Mouse (Mus musculus): ENCODE measurements around the gene Olfr353. TPM values are rescaled to one million over a fixed set of nuclear protein-coding genes. Genes with fewer than 3 reads are reported as not detected.

Olfr353 gene
- not detected in 2 replicates for polyA plus RNA-seq (2016; fragmentation: Nextera tagmentation; extraction: Ambion mirVana)

DNA sequence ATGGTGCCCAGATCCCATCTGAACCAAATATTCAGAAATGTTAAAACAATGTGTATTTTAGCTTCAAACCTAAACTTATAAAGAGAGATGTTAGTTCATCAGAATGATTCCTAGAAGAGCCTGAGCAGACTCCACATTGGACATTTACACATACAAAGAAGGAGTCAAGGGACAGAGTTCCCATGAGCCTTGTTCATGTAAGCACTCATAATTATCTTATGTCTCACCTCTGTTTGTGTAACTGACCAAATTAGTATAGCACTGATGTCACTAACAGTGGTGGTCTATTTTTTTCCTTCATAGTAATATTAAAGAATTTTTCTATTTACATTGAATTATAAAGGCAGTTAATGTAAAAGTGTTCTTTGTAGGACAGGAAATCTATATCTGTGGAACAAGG is at the start of gene Olfr353:
Olfr353 (minus strand) TSS at position 101 of the 400 bp plus-strand sequence.
- H3K27ac ChIP-seq (replicated peaks): no peak within 1 kb of the TSS
- H3K9me3 ChIP-seq: peaks cover 29% of the 10 kb centered on the region
- H3K36me3 ChIP-seq (replicated peaks): no peaks in the 10 kb centered on the region
- DNase-seq (ENCODE audit: low spot score): no peak
- H3K4me3 ChIP-seq: no peak within 1 kb of the TSS
- H3K4me1 ChIP-seq: no peaks in the 10 kb centered on the region
- no peaks in the 10 kb centered on the region for H3K27me3 ChIP-seq (replicated peaks; ENCODE audit: low read depth, poor library complexity, severe bottlenecking)

DNA sequence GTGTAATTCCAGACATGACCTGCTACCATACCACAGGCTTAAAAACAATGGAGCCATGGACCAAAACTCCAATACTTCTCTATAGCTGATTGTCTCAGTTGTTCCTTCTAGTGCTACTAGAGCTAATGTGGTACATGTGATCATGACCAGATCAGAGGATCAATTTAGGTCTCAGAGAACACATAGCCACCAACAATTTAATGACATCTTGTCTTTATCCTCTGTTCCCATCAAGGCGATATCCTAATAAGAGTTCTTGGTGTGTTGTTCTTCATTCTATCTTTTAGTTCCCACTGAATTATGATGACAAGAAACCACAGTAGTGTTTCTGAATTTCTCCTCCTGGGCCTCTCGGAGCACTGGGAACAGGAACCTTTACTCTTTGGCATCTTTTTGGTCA is 44.1 kb upstream of the Olfr353 start, which contains the start of gene Olfr356:
Olfr356 (plus strand) TSS at position 301 of the 400 bp plus-strand sequence.
- Histone ChIP-seq H3K4me1 (no peaks in the 10 kb centered on the region), H3K4me3 (no peak within 1 kb of the TSS), H3K27me3 (replicated peaks; ENCODE audit: low read depth, poor library complexity, severe bottlenecking) (no peaks in the 10 kb centered on the region), H3K9me3 (peaks cover 20% of the 10 kb centered on the region; the same call in 1 of the 2 replicates), H3K27ac (replicated peaks) (no peak within 1 kb of the TSS), H3K36me3 (replicated peaks) (no peaks in the 10 kb centered on the region)
- WGBS: 82% methylated on average over 2 of the region's 2 CpGs
- no peak for DNase-seq (ENCODE audit: low spot score)

DNA sequence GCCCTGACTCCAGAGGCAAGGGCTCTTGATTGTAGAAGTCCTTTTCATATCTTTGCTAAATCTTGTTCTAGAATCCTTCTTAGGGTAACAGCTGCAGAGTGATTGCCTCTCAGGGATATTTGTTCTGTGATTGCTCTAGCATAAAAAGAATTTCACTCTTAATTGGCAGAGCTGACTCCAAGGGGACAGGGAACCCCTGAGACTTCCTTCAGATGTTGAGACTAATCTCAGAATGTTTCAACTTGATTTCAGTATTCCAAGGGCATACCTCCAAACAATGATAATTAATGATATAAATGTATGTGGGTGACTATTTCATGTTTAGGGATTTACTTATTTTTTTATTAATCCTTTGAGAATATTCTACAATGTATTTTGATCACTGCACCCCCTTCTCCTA is 36.1 kb upstream of the Olfr353 start, which contains the start of gene Olfr355:
Olfr355 (minus strand) TSS at position 101 of the 400 bp plus-strand sequence.
- no peak within 1 kb of the TSS for H3K4me3 ChIP-seq
- no peaks in the 10 kb centered on the region for H3K4me1 ChIP-seq
- no peaks in the 10 kb centered on the region for H3K27me3 ChIP-seq (replicated peaks; ENCODE audit: low read depth, poor library complexity, severe bottlenecking)
- H3K9me3 ChIP-seq: peaks cover 19% of the 10 kb centered on the region
- no peak within 1 kb of the TSS for H3K27ac ChIP-seq (replicated peaks)
- no peak for DNase-seq (ENCODE audit: low spot score)
- H3K36me3 ChIP-seq (replicated peaks): no peaks in the 10 kb centered on the region

DNA sequence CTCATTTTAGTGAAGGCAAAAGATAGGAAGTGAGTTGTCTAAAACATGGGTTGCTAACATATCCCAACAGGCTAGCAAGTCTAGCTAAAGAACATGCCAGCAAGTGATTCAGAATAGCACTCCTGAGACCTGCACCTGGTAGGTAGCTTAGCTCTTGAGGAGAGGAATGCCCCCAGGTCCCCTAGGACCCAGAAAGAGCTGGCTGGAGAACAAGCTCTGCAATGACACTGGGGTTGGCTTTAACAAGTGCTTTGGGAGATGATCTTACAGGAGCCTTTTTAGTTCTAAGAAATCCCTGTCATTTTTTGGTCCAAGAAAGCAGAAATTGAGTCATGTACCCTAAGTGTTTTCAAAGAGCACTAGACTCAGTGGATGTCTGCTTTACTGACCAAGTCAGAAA is 12.6 kb upstream of the Olfr353 start, which contains the start of gene Olfr354:
Olfr354 (plus strand) TSS at position 301 of the 400 bp plus-strand sequence.
- Histone ChIP-seq H3K4me1 (no peaks in the 10 kb centered on the region), H3K27me3 (replicated peaks; ENCODE audit: low read depth, poor library complexity, severe bottlenecking) (no peaks in the 10 kb centered on the region), H3K9me3 (peaks cover 30% of the 10 kb centered on the region), H3K27ac (replicated peaks) (no peak within 1 kb of the TSS), H3K4me3 (no peak within 1 kb of the TSS), H3K36me3 (replicated peaks) (no peaks in the 10 kb centered on the region)
- DNase-seq (ENCODE audit: low spot score): no peak

DNA sequence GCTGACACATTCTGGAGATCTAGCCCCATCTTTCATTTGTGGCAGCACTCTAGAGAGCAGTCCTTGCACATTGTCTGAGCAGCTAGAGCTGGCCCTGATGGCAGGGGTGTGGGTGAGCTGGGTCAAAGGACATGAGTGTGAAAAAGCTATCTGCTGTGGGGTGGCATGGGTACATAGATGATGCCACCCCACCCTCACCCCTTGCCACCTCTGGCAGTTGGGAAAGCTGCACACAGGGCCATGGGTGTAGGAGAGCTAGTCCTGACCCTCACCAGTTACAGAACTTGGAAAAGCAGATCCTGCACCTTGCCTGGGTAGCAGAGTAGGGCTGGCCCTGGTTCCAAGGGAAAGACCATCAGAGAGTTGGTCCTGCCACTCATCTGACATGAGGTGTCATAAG is 4.4 kb upstream of the Olfr353 start:
- no peaks in the 10 kb centered on the region for H3K36me3 ChIP-seq (replicated peaks)
- H3K9me3 ChIP-seq: peaks cover 42% of the 10 kb centered on the region
- H3K27me3 ChIP-seq (replicated peaks; ENCODE audit: low read depth, poor library complexity, severe bottlenecking): no peaks in the 10 kb centered on the region
- no peak overlapping the region for H3K27ac ChIP-seq (replicated peaks)
- H3K4me1 ChIP-seq: no peaks in the 10 kb centered on the region
- H3K4me3 ChIP-seq: no peak overlapping the region
- DNase-seq (ENCODE audit: low spot score): no peak

DNA sequence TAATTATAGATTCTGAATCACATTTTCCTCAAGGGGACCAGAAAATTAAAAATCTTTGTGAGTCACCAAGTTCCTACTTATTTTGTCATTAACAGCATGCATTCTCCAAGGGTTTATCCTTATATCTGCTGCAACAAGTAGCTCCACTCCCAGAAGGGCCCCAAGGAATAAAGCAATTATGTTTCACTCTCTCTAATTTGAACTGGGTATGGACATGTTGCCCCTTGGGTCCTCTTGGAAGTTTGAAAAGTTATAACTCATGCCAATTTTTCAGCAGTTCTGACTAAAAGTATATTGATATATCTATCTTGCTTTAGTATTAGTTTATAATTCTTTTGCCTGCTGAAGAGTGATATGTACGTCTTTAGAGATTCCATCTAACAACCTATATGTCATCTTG is 24.6 kb downstream of the Olfr353 start, which contains the start of gene Olfr352:
Olfr352 (plus strand) TSS at position 301 of the 400 bp plus-strand sequence.
- no peak within 1 kb of the TSS for H3K4me3 ChIP-seq
- no peaks in the 10 kb centered on the region for H3K36me3 ChIP-seq (replicated peaks)
- 84% methylated on average over 1 of the region's 1 CpGs for WGBS

DNA sequence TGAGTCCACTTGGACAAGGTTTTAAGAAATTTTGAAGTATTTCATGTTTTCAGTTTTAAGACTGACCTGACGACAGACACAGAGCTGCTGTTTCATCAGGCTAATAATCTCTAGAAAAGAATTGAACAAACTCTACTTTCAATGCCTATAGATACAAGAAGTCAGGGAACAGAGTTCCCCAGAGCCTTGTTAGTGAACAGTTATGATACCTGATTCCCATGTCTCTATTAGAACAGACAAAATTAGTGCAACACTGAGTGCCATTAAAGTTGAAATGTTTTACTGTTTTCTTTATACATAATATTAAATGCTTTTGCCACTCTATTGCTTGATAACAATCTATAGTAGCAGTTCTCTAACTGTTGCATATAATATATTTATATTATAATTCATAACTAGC is 30.2 kb downstream of the Olfr353 start, which contains the start of gene Olfr351:
Olfr351 (minus strand) TSS at position 101 of the 400 bp plus-strand sequence.
- peaks cover 26% of the 10 kb centered on the region; the same call in 1 of the 2 replicates for H3K9me3 ChIP-seq
- H3K36me3 ChIP-seq (replicated peaks): no peaks in the 10 kb centered on the region
- H3K27me3 ChIP-seq (replicated peaks; ENCODE audit: low read depth, poor library complexity, severe bottlenecking): no peaks in the 10 kb centered on the region
- no peaks in the 10 kb centered on the region for H3K4me1 ChIP-seq
- WGBS: 87% methylated on average over 1 of the region's 1 CpGs
- no peak for DNase-seq (ENCODE audit: low spot score)
- no peak within 1 kb of the TSS for H3K27ac ChIP-seq (replicated peaks)
- H3K4me3 ChIP-seq: no peak within 1 kb of the TSS

More for the DNA sequence above, 24.6 kb downstream of the Olfr353 start, which contains the start of gene Olfr352:
- Histone ChIP-seq H3K27me3 (replicated peaks; ENCODE audit: low read depth, poor library complexity, severe bottlenecking) (no peaks in the 10 kb centered on the region), H3K9me3 (peaks cover 24% of the 10 kb centered on the region; the same call in 1 of the 2 replicates), H3K27ac (replicated peaks) (no peak within 1 kb of the TSS), H3K4me1 (no peaks in the 10 kb centered on the region)
- no peak for DNase-seq (ENCODE audit: low spot score)

DNA sequence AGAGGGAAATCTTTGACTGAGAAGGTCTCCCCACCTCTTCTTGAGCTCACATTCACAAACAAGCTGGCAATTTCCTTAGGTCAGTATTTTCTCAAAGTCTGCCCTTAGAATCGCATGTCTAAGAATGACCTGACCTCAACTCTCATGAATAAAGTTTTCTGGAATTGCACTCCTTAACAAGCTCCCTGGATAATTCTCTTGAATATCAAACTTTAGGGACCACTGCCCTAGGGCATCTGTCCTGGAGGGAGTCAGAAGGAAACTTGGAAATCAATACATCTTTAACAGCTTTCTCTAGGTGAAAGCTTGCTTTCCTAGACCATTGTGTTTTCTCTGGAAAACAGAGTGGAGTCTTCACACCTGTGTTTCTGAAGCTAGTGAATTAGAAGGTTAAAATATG is 46.7 kb downstream of the Olfr353 start, which contains the start of gene Olfr350:
Olfr350 (plus strand) TSS at position 301 of the 400 bp plus-strand sequence.
- WGBS: 85% methylated on average over 1 of the region's 1 CpGs
- no peak for DNase-seq (ENCODE audit: low spot score)

More for the DNA sequence above, 46.7 kb downstream of the Olfr353 start, which contains the start of gene Olfr350:
- Histone ChIP-seq H3K9me3 (peaks cover 23% of the 10 kb centered on the region), H3K27ac (replicated peaks) (no peak within 1 kb of the TSS), H3K4me1 (no peaks in the 10 kb centered on the region), H3K4me3 (no peak within 1 kb of the TSS), H3K27me3 (replicated peaks; ENCODE audit: low read depth, poor library complexity, severe bottlenecking) (no peaks in the 10 kb centered on the region), H3K36me3 (replicated peaks) (no peaks in the 10 kb centered on the region)

Other genes starting within 250 kb of the Olfr353 start
- gene Olfr346, start 207.1 kb downstream of the Olfr353 start, polyA plus RNA-seq (2016; fragmentation: Nextera tagmentation; extraction: Ambion mirVana): not detected in 2 replicates
- gene Olfr347, start 161.0 kb downstream of the Olfr353 start, polyA plus RNA-seq (2016; fragmentation: Nextera tagmentation; extraction: Ambion mirVana): not detected in 2 replicates
- gene Olfr348, start 108.7 kb downstream of the Olfr353 start, polyA plus RNA-seq (2016; fragmentation: Nextera tagmentation; extraction: Ambion mirVana): not detected in 2 replicates
- gene Olfr50, start 102.4 kb downstream of the Olfr353 start, polyA plus RNA-seq (2016; fragmentation: Nextera tagmentation; extraction: Ambion mirVana): not detected in 2 replicates
- not detected in 2 replicates for gene Olfr3, start 75.9 kb downstream of the Olfr353 start, polyA plus RNA-seq (2016; fragmentation: Nextera tagmentation; extraction: Ambion mirVana)
- gene Olfr350, start 46.6 kb downstream of the Olfr353 start, polyA plus RNA-seq (2016; fragmentation: Nextera tagmentation; extraction: Ambion mirVana): not detected in 2 replicates
- not detected in 2 replicates for gene Olfr351, start 30.3 kb downstream of the Olfr353 start, polyA plus RNA-seq (2016; fragmentation: Nextera tagmentation; extraction: Ambion mirVana)
- gene Olfr352, start 24.5 kb downstream of the Olfr353 start, polyA plus RNA-seq (2016; fragmentation: Nextera tagmentation; extraction: Ambion mirVana): not detected in 2 replicates
- gene Olfr354, start 12.7 kb upstream of the Olfr353 start, polyA plus RNA-seq (2016; fragmentation: Nextera tagmentation; extraction: Ambion mirVana): not detected in 2 replicates
- gene Olfr355, start 36.0 kb upstream of the Olfr353 start, polyA plus RNA-seq (2016; fragmentation: Nextera tagmentation; extraction: Ambion mirVana): not detected in 2 replicates
- gene Olfr356, start 44.2 kb upstream of the Olfr353 start, polyA plus RNA-seq (2016; fragmentation: Nextera tagmentation; extraction: Ambion mirVana): not detected in 2 replicates
- not detected in 2 replicates for gene Olfr357, start 100.9 kb upstream of the Olfr353 start, polyA plus RNA-seq (2016; fragmentation: Nextera tagmentation; extraction: Ambion mirVana)
- gene Olfr358, start 116.4 kb upstream of the Olfr353 start, polyA plus RNA-seq (2016; fragmentation: Nextera tagmentation; extraction: Ambion mirVana): not detected in 2 replicates
- gene Olfr360, start 172.8 kb upstream of the Olfr353 start, polyA plus RNA-seq (2016; fragmentation: Nextera tagmentation; extraction: Ambion mirVana): not detected in 2 replicates
- gene Olfr361, start 196.4 kb upstream of the Olfr353 start, polyA plus RNA-seq (2016; fragmentation: Nextera tagmentation; extraction: Ambion mirVana): not detected in 2 replicates
- not detected in 2 replicates for gene Olfr362, start 225.0 kb upstream of the Olfr353 start, polyA plus RNA-seq (2016; fragmentation: Nextera tagmentation; extraction: Ambion mirVana)
- gene Olfr364-ps1, start 246.4 kb upstream of the Olfr353 start, polyA plus RNA-seq (2016; fragmentation: Nextera tagmentation; extraction: Ambion mirVana): not detected in 2 replicates

Data from embryonic facial prominence, embryonic 10.5 days (tissue).